Mouse (Mus musculus) midbrain, postnatal 0 days (tissue): ENCODE results near the gene Samd13. TPM values are rescaled to one million over a fixed set of nuclear protein-coding genes. Genes with fewer than 3 reads are reported as not detected.
A peak's percentile ranks its signal among the peaks of the same experiment; 100 is the strongest.

Source experiments
- ATAC-seq: fragments of 200-750 bp; cut with Nextera tagmentation; 2 replicates; pipeline ENCODE4 v1.8.0; 2017; ENCODE audit warnings: moderate number of reproducible peaks, mild to moderate bottlenecking, moderate TSS enrichment, moderate library complexity; ENCODE audit not compliant: low FRiP score
- DNase-seq: peaks from one replicate; pipeline ENCODE4 v3.0.0-alpha.2; 2015; ENCODE audit warnings: low spot score
- H3K27ac ChIP-seq: fragments of 300-500 bp; sonication (generic); 2 replicates; pipeline ENCODE4 v1.5.1; 2014; ENCODE audit warnings: low read depth, mild to moderate bottlenecking, low read length, mixed read lengths
- H3K27me3 ChIP-seq: fragments of 300-500 bp; sonication (generic); 2 replicates; pipeline ENCODE4 v1.6.1; 2014; ENCODE audit warnings: low read length, control low read depth, mixed read lengths; ENCODE audit not compliant: insufficient read depth
- H3K36me3 ChIP-seq: fragments of 300-500 bp; sonication (generic); 2 replicates; pipeline ENCODE4 v1.6.1; 2014; ENCODE audit warnings: low read length, control low read depth, mixed read lengths; ENCODE audit not compliant: insufficient read depth
- H3K4me1 ChIP-seq: fragments of 300-500 bp; sonication (generic); 2 replicates; pipeline ENCODE4 v1.6.1; 2014; ENCODE audit warnings: mild to moderate bottlenecking, control low read depth, antibody characterized with exemption, low read length, mixed read lengths; ENCODE audit not compliant: insufficient read depth
- H3K4me2 ChIP-seq: fragments of 300-500 bp; sonication (generic); 2 replicates; pipeline ENCODE4 v1.6.1; 2014; ENCODE audit warnings: low read depth, mild to moderate bottlenecking, low read length, mixed read lengths; ENCODE audit not compliant: poor library complexity, severe bottlenecking
- H3K4me3 ChIP-seq: fragments of 300-500 bp; sonication (generic); 2 replicates; pipeline ENCODE4 v1.5.1; 2014; ENCODE audit warnings: low read depth, mild to moderate bottlenecking, low read length, moderate library complexity
- H3K9ac ChIP-seq: fragments of 300-500 bp; sonication (generic); replicated peaks from 2 replicates; pipeline ENCODE4 v1.6.1; 2014; ENCODE audit warnings: mild to moderate bottlenecking, low read length, moderate library complexity, mixed read lengths; ENCODE audit not compliant: poor library complexity, severe bottlenecking
- H3K9me3 ChIP-seq: fragments of 300-500 bp; sonication (generic); 2 replicates; pipeline ENCODE4 v1.6.1; 2016; ENCODE audit warnings: low read length, control low read depth
- CTCF ChIP-seq: IDR thresholded peaks from 2 replicates; pipeline ENCODE4 v1.5.1; 2016; ENCODE audit warnings: antibody characterized with exemption, mild to moderate bottlenecking
- WGBS: fragments of 180-500 bp; shearing (Covaris S2); extraction: QIAGEN DNeasy Blood & Tissue Kit; methylation state at CpG from one replicate; pipeline ENCODE4 v1.1.7; 2014; 5-methylcytosine and 5-hydroxymethylcytosine counted together
- polyA plus RNA-seq: library from polyadenylated mRNA; unstranded; fragments of >200 nt; fragmentation: Nextera tagmentation; extraction: Ambion mirVana; gene quantifications from 2 replicates; pipeline ENCODE4 v1.2.1, GENCODE M21; 2015
- total RNA-seq: library from RNA; depleted of rRNA; stranded (reverse); fragments of >200 nt; gene quantifications from 2 replicates; pipeline ENCODE4 v1.2.3, GENCODE M21; 2014

Samd13 gene
- total and polyA plus RNA-seq, 2 experiments from 2014 or later: 0.16 to 0.31 TPM

- H3K4me1 ChIP-seq: peaks cover 4% of the 10 kb centered on the region; the same call in 1 of the 2 replicates
- H3K4me2 ChIP-seq: no peak overlapping the region
- TF ChIP-seq CTCF: no peak
- H3K27me3 ChIP-seq: no peaks in the 10 kb centered on the region
- peak overlapping the region; percentile 77 for H3K27ac ChIP-seq
- whole genome bisulfite sequencing: 41% methylated on average over 6 of the region's 6 CpGs
- H3K36me3 ChIP-seq: no peaks in the 10 kb centered on the region
- no peak overlapping the region for H3K4me3 ChIP-seq
- DNase-seq (peak; percentile 52), ATAC-seq (peak; percentile 74)
- no peak overlapping the region for H3K9ac ChIP-seq
- H3K9me3 ChIP-seq: no peaks in the 10 kb centered on the region
Observed at GRCm38 (mm10) chr3:146711559-146711958, 26.2 kb upstream of the Samd13 start.

GRCm38 (mm10) chr3:146711084-146711483 lies 25.7 kb upstream of the Samd13 start:
- no peaks in the 10 kb centered on the region for H3K27me3 ChIP-seq
- no peak for ATAC-seq
- no peak for TF ChIP-seq CTCF
- peaks cover 4% of the 10 kb centered on the region; the same call in 1 of the 2 replicates for H3K4me1 ChIP-seq
- no peak overlapping the region for H3K4me2 ChIP-seq
- H3K9ac ChIP-seq: no peak overlapping the region
- no peaks in the 10 kb centered on the region for H3K9me3 ChIP-seq
- 59% methylated on average over 7 of the region's 7 CpGs for WGBS
- DNase-seq: no peak
- H3K4me3 ChIP-seq: no peak overlapping the region
- H3K36me3 ChIP-seq: no peaks in the 10 kb centered on the region
- H3K27ac ChIP-seq: peak overlapping the region; percentile 77

GRCm38 (mm10) chr3:146709086-146709485 lies 23.7 kb upstream of the Samd13 start:
- no peaks in the 10 kb centered on the region for H3K36me3 ChIP-seq
- ATAC-seq (no peak), DNase-seq (no peak)
- 59% methylated on average over 1 of the region's 1 CpGs for WGBS
- TF ChIP-seq CTCF: no peak
- no peak overlapping the region for H3K4me3 ChIP-seq
- H3K9me3 ChIP-seq: no peaks in the 10 kb centered on the region
- H3K4me2 ChIP-seq: no peak overlapping the region
- H3K9ac ChIP-seq: no peak overlapping the region
- no peak overlapping the region for H3K27ac ChIP-seq
- H3K27me3 ChIP-seq: no peaks in the 10 kb centered on the region
- H3K4me1 ChIP-seq: peaks cover 4% of the 10 kb centered on the region; the same call in 1 of the 2 replicates

- 89% methylated on average over 3 of the region's 3 CpGs for WGBS
- no peaks in the 10 kb centered on the region for H3K9me3 ChIP-seq
- H3K36me3 ChIP-seq: no peaks in the 10 kb centered on the region
- no peak for TF ChIP-seq CTCF
- DNase-seq: no peak
- no peak overlapping the region for H3K4me3 ChIP-seq
- no peak overlapping the region for H3K4me2 ChIP-seq
- no peak overlapping the region for H3K9ac ChIP-seq
- H3K4me1 ChIP-seq: peaks cover 4% of the 10 kb centered on the region; the same call in 1 of the 2 replicates
- H3K27me3 ChIP-seq: no peaks in the 10 kb centered on the region
- no peak for ATAC-seq
- H3K27ac ChIP-seq: no peak overlapping the region
Observed at GRCm38 (mm10) chr3:146708381-146708780, 23.0 kb upstream of the Samd13 start.

- TF ChIP-seq CTCF: no peak
- Histone ChIP-seq H3K9ac (no peak overlapping the region), H3K27ac (no peak overlapping the region), H3K4me3 (no peak overlapping the region), H3K36me3 (no peaks in the 10 kb centered on the region), H3K9me3 (no peaks in the 10 kb centered on the region), H3K4me1 (no peaks in the 10 kb centered on the region), H3K4me2 (no peak overlapping the region), H3K27me3 (no peaks in the 10 kb centered on the region)
- no peak for DNase-seq
- WGBS: 90% methylated on average over 4 of the region's 4 CpGs
- ATAC-seq: no peak
Observed at GRCm38 (mm10) chr3:146704099-146704498, 18.7 kb upstream of the Samd13 start.

GRCm38 (mm10) chr3:146700051-146700450 lies 14.7 kb upstream of the Samd13 start:
- H3K27ac ChIP-seq: no peak overlapping the region
- no peaks in the 10 kb centered on the region for H3K27me3 ChIP-seq
- H3K4me3 ChIP-seq: no peak overlapping the region
- H3K4me2 ChIP-seq: no peak overlapping the region
- H3K36me3 ChIP-seq: no peaks in the 10 kb centered on the region
- ATAC-seq (no peak), DNase-seq (no peak)
- TF ChIP-seq CTCF: no peak
- no peaks in the 10 kb centered on the region for H3K4me1 ChIP-seq
- WGBS: 91% methylated on average over 11 of the region's 11 CpGs
- H3K9ac ChIP-seq: no peak overlapping the region
- no peaks in the 10 kb centered on the region for H3K9me3 ChIP-seq
